In genomic region chr3:66221243-66221611, GRCm38 (mm10) we compare ENCODE assay signal across 9 mouse cellular contexts. TPM values are rescaled to one million over a fixed set of nuclear protein-coding genes. Genes with fewer than 3 reads are reported as not detected.
DNase-seq lines count a peak whose midpoint lies in the region.
"Had no signal": no experiment of that assay in that cellular context is flagged by ENCODE, and none has a peak within 500 bp of the region (broad histone marks: within the 10 kb centered on the region; RNA-seq: fewer than 3 reads in every experiment).

No protein-coding gene starts in this region.

- H3K27ac ChIP-seq in midbrain, embryonic 10.5 days (replicated peaks), result peak overlapping the region; percentile 88

- peaks cover 5% of the 10 kb centered on the region for H3K36me3 ChIP-seq in midbrain, embryonic 10.5 days

- H3K4me3 ChIP-seq in midbrain, embryonic 10.5 days, result peak overlapping the region; percentile 74

- H3K27me3 ChIP-seq in midbrain, embryonic 10.5 days (ENCODE audit: low read depth, poor library complexity, severe bottlenecking), result peaks cover 64% of the 10 kb centered on the region

- under 1% methylated on average over 11 of the region's 11 CpGs for WGBS in midbrain, embryonic 10.5 days

- peaks cover 31% of the 10 kb centered on the region for H3K4me1 ChIP-seq in midbrain, embryonic 10.5 days

- peak; percentile 10 for DNase-seq in right cerebral cortex, postnatal 4 days
- no peak for DNase-seq in right cerebral cortex, adult 2 months (ENCODE audit: low spot score in 2 of 2)
- DNase-seq in gastrocnemius, adult 8-10 months (ENCODE audit: low spot score in 2 of 2), result peak; percentile 37 to 64
- DNase-seq in kidney, adult 8-10 months, result peak; percentile 5 to 11
- peak; percentile 55 for DNase-seq in midbrain, embryonic 10.5 days (ENCODE audit: low spot score)
- no peak for DNase-seq in cerebellum, adult 11-12 months
- DNase-seq in right cerebral cortex, postnatal 25 days, result no peak
- DNase-seq in thymus, adult 18-20 months, result no peak

- H3K9me3 ChIP-seq in midbrain, embryonic 10.5 days (replicated peaks), result no peaks in the 10 kb centered on the region
- H3K9me3 ChIP-seq: megakaryocyte, embryonic 14.5 days had no signal

RNA-seq across cellular contexts. Expression of gene Ptx3, which starts 1.5 kb away (rescaled TPM):
- total RNA-seq in gastrocnemius, adult 8-10 months (2022), result 1 to 10 TPM; 2.6 to 4.4 (median 3.3) TPM
- 20.1 and 21.3 TPM in 2 replicates for polyA plus RNA-seq in midbrain, embryonic 10.5 days (2016; fragmentation: Nextera tagmentation; extraction: Ambion mirVana)

Comparison
In these comparisons a context has a peak if more than half of its experiments do, and no peak if none do; other contexts are left out.
1. DNase-seq: peak in right cerebral cortex, postnatal 4 days (single experiment), gastrocnemius, adult 8-10 months (2 of 2), kidney, adult 8-10 months (2 of 2) and midbrain, embryonic 10.5 days (single experiment); none in right cerebral cortex, adult 2 months (0 of 2), cerebellum, adult 11-12 months (single experiment), right cerebral cortex, postnatal 25 days (single experiment) and thymus, adult 18-20 months (0 of 2).